Mouse (Mus musculus) regulatory T cell (primary cell): ENCODE measurements around the gene Scyl1.

Experiments used
- in situ Hi-C: fragments of 300-600 bp; cut with MboI, MseI; formaldehyde crosslinking; loops from one replicate; pipeline ENCODE4 v1.15.1; 2025; ENCODE audit warnings: high pct_unique_total_duplicates

Gene Scyl1

DNA sequence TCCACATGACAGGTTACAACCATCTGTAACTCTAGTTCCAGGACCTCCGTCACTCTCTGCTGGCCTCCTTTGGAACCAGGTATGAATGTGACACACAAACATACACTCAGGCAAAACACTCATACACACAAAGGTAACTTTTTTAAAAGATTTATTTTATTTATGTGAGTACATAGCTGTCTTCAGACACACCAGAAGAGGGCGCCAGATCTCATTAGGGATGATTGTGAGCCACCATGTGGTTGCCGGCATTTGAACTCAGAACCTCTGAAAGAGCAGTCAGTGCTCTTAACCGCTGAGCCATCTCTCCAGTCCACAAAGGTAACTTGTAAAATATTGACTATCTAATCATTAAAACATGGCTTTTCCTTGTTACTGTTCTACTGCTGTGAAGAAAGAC lies 20.1 kb upstream of the Scyl1 start:
- in situ Hi-C loops, result loop anchor here (5.0 to 10.0 kb wide), 3 partner anchors 56 to 1597 kb away; partner anchors contain the start of genes Frmd8, Ppp1ca, Slc25a45 and Tbc1d10c

GRCm38 (mm10) chr19:5789066-5789465 lies 17.8 kb upstream of the Scyl1 start:
- in situ Hi-C loops, result no loop called here

- in situ Hi-C loops, result no loop called here
These were observed 17.4 kb upstream of the Scyl1 start for GRCm38 (mm10) chr19:5788620-5789019.

- in situ Hi-C loops, result no loop called here
These were observed 16.7 kb upstream of the Scyl1 start for GRCm38 (mm10) chr19:5787920-5788319.

- in situ Hi-C loops, result no loop called here
These were observed 16.0 kb upstream of the Scyl1 start for GRCm38 (mm10) chr19:5787128-5787635.

DNA sequence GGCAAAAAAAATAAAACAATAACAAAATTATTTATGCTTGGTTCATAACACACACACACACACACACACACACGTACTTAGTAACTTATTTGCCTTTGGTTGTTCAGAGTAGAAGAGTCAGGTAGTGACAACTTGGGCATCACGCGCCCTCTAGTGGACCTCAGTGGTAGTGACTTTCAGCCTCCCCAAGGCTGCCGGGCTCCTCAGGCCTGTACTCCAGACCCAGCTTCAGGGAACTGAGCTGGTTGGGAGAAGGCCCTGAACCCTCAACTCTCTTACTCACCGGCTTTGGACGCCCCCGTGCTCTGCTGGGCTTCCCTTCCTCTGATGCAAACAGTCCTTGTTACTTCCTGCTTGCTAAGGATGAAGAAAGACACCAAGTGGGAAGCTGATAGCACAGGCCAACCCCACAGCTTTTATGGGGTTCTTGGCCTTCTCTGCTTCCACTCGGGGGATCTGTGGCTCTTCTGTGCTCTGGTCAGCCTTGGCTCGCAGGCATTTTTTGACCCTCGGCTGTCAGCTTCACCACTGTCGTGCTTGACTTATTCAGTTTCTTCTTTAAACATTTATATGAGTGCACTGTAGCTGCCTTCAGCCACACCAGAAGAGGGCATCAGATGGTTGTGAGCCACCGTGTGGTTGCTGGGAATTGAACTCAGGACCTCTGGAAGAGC lies 15.4 kb upstream of the Scyl1 start:
- in situ Hi-C loops, result no loop called here

DNA sequence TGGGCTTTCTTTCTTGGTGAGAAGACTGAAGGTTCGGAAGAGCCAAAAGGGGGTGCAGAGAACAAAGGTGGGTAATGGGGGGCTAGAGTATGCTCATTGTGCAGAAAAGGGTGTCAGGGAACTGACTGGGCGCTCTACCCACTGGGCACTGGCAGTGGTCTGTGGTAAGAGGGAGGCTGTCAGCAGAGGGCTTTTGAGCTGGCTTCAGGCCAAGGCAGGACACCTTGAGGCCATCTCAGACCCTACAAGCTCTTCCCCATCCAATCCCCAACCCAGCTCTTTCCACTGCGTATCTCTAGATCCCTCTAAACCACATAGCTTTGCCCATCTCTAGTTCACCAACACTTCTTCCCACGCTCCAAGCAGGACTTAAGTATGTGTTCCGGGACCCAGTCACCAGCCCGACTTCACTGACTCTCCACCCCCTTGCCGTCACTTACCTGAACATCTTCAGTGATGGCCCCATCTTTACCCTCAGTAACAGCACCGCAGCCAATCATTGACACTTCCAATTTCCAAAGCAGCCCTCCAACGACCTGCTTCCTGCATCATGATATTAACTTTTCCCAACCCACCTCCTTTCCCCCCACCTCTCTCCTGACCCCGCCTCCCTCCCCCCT lies 13.8 kb upstream of the Scyl1 start:
- in situ Hi-C loops, result no loop called here

GRCm38 (mm10) chr19:5782121-5782520 lies 10.9 kb upstream of the Scyl1 start:
- in situ Hi-C loops, result no loop called here

DNA sequence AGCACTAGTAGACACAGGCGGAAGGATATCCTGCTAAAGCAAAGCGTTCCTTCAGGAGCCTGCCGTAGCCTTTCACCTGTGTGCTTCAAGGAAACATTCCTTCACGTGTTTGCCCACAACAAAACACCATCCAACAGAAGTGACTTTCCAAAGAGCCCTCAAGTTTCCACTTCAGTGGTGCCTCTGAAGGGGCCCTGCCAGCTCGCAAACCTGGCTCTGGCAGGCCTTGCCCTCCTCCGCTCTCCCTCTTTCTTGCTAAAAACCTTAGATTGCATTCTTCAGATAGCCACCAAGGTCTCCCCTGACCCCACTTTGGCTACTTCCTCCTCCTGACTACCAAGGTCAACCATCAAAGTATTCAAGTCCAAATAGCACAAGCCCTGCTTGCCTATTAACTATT lies 10.3 kb upstream of the Scyl1 start:
- in situ Hi-C loops, result no loop called here

GRCm38 (mm10) chr19:5780203-5780602 lies 9.0 kb upstream of the Scyl1 start:
- in situ Hi-C loops, result no loop called here

GRCm38 (mm10) chr19:5778312-5778711 lies 7.1 kb upstream of the Scyl1 start:
- in situ Hi-C loops, result no loop called here

DNA sequence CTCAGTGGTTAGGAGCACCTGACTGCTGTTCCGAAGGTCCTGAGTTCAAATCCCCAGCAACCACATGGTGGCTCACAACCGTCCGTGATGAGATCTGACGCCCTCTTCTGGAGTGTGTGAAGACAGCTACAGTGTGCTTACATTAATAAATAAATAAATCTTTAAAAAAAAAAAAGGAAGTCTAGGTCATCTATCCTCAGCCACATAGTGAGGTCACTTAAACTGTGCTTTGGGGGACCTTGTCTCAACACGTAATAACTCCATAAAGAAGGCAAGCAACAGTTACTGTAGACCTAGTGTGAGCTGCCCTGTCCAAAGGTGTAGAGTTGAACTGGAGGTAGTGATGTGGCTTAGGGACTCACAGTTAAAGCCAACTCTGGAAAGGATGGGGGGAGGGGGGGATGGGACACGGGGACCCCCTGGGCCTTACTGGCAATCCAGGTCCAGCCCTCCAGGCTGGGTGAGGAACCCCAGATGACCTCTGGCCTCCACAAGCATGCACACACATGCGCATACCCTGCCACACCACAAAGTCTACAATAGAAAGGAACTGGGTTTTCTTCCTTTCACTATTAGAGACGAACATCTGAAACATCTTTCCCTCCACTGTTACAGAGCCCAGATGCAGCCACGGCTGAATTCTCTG lies 6.3 kb upstream of the Scyl1 start:
- in situ Hi-C loops, result no loop called here

DNA sequence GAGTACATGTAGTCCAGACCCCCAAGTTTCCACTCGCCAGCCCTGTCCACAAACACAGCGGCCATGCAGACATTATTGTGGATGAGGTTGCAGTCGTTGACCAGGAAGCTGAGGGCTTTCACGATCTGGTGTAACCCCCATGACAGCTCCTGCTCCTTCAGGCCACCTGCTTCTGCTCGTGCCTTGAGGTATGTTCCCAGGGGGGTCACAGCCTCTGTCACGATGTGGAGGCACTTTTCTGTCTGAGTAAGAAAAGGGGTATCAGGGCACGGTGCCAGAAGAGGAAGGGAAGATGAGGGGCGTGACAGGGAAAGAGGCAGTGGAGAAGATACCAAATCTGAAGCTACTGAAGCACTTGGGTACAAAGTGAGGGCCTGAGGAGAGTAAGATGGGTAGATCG lies 908 bp downstream of the Scyl1 start:
- in situ Hi-C loops, result no loop called here

- in situ Hi-C loops, result no loop called here
These were observed 3.9 kb downstream of the Scyl1 start for GRCm38 (mm10) chr19:5767271-5767670.

- in situ Hi-C loops, result no loop called here
These were observed 8.1 kb downstream of the Scyl1 start for GRCm38 (mm10) chr19:5763163-5763562.

DNA sequence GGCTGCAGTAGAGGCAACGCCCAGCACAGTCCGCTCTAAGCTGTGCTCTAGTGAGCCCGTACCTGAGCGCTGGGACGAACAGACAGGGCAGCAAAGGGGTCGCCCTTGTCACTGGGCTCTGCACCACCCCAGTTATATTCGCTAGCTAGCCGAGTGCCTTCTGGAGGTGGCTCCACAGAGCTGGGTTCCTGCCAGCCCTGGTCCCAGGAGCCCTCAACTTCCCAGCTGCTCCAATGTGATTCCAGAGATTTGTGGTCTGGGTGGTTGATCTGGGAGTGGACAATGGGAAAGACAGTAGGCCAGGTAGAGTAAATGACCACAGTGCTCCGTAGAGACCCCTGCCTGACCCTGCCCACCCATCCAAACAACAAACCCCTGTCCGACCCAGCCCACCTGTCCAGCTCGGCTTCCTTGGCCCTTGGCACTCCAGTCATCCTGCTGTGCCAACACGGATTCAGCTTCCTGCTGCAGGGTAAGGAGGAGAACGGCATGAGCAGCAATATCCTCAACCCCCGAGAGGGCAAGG lies 12.3 kb downstream of the Scyl1 start:
- in situ Hi-C loops, result no loop called here

DNA sequence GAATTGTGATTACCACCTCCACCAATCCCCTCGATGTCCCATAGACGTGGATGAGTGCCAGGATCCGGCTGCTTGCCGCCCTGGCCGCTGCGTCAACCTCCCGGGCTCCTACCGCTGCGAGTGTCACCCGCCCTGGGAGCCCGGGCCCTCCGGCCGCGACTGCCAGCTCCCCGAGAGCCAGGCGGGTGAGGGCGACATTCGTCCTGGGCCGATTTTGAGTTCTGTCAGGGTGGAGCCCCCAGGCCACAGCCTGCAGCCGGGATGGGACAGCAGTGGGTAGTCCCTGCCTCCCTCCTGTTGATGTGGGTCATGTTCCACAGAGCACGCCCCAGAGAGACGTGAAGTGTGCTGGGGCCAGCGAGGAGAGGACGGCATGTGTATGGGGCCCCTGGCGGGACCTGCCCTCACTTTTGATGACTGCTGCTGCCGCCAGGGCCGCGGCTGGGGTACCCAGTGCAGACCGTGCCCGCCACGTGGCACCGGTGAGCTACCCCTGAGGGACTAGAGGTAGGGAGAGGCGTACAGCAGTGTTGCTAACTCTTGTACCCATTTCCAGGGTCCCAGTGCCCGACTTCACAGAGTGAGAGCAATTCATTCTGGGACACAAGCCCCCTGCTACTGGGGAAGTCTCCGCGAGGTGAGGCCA lies 14.1 kb downstream of the Scyl1 start:
- in situ Hi-C loops, result no loop called here

DNA sequence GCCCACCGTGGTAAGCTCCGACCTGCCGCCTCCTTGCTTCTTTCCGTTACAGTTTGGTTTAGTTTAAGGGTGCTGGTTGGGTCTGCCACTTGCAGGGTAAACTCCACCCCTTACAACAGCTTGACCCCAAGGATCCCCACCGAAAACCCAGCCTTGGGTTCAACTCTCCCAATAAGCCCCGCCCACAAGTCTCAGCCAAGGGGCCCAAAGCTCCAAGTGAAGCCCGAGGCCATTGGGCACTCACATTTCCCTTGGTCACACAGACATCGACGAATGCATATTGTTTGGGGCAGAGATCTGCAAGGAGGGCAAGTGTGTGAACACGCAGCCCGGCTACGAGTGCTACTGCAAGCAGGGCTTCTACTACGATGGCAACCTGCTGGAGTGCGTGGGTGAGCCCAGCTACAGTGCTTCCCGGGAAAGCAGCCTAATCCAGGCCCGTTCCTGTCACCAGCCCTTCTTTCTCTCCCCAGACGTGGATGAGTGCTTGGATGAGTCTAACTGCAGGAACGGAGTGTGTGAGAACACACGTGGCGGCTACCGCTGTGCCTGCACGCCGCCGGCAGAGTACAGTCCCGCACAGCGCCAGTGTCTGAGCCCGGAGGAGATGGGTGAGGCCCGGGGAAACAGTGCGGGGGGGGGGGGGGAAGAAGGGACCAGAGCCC lies 14.8 kb downstream of the Scyl1 start:
- in situ Hi-C loops, result no loop called here

DNA sequence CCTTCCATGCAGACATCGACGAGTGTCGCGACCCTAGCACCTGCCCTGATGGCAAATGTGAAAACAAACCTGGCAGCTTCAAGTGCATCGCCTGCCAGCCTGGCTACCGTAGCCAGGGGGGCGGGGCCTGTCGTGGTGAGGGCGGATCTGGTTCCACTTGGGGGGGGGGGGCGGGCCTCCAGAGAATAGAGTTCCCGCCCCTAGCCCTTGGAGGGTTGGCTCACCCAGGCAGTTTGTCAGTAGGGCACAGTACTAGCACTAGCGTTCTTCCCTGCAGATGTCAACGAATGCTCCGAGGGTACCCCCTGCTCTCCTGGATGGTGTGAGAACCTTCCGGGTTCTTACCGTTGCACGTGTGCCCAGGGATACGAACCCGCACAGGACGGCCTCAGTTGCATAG lies 19.5 kb downstream of the Scyl1 start:
- in situ Hi-C loops, result no loop called here

GRCm38 (mm10) chr19:5750951-5751350 lies 20.3 kb downstream of the Scyl1 start:
- in situ Hi-C loops, result no loop called here

DNA sequence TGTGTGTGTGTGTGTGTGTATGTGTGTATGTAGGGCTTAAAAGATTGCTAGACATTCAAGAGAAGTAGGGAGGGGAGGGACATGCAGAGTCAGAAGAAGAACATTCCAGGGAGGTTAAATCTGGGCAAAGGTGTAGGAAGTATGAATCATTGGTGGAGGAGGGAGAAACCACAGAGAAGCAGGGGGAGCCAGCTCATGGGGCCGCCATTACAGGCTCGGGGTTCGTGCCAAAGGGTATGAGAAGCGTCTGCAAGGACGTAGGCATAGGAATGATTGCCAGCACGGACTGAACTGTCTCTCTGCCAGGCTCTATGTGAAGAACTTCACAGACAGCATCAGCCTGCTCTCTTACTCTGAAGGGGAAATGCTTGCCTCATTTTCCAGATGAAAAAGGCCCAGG lies 21.7 kb downstream of the Scyl1 start:
- in situ Hi-C loops, result loop anchor here (5.0 kb wide), 1 partner anchor 77 kb away; no protein-coding TSS in a partner anchor
